Mouse (Mus musculus) kidney, adult 9 months (tissue): Measurements from ENCODE around the gene Scgb1b20.
"Not testable (repeated sequence)": the region's sequence is repeated elsewhere in the genome, so short reads cannot be mapped to it uniquely, and the experiment has no call there.

Experiments used
- DNase-seq: peaks from one replicate; pipeline ENCODE4 v3.0.0; 2022

Scgb1b20 gene

DNA sequence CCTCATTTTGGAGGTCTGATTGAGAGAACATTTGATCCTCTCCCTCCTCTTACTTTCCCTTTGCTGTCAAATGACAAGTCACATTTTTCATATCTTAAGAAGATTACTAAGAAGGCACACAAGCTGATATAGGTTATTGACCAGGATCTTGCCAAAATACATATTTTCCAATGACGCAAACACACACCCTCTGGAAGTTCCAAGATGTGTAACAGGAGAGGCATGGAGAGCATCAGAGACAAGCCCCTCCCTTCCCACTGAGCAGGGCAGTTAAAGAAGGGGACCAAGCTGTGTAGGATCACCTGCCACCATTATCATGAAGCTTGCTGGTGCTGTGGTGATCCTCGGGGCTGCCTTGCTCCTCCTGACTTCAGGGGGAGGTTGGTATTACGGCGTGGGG is at the start of gene Scgb1b20:
TSS of gene Scgb1b20 (plus strand) at position 301 of the 400 bp plus-strand sequence.
- DNase-seq, result not testable (repeated sequence)

DNA sequence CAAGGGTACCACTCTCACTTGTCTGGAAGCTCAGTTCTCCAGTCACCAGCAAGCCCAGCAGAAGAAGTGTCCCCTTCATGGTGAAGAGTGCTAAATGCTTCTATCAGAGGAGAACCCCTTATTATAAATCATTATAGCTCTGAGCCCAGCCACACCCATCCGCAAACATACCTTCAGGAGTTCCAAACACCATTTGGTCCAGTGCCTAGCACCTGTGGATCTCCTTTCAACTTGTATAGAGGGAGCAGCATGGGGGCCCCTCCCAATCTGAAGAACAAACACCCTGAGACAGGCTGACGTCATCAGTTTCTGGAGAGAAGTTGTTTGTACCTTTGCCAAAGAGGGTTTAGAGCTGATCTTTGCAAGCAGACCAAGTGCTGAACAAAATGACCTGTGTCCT is 6.8 kb upstream of the Scgb1b20 start, which contains the start of gene Scgb2b20:
TSS of gene Scgb2b20 (minus strand) at position 101 of the 400 bp plus-strand sequence.
- not testable (repeated sequence) for DNase-seq

DNA sequence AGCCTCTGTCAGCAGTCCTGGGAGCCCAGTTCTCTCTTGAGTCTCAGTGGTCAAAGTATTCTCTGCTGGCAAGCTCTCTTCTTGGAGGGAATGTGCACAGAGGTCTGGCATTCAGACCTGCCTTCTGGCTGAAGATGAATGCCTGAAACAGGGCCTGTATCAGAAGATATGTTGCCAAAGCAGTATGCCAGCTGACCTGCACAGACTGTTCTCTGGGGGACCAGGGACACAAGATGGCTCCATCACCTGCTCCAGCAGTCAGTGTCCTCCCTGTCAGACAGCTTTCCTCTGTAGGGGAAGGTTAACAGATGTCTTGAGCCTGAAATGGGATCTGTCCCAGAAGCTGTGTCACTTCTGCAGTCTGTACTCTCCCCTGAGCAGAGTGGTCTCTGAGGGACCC is 26.7 kb downstream of the Scgb1b20 start:
- DNase-seq, result peak; percentile 10

DNA sequence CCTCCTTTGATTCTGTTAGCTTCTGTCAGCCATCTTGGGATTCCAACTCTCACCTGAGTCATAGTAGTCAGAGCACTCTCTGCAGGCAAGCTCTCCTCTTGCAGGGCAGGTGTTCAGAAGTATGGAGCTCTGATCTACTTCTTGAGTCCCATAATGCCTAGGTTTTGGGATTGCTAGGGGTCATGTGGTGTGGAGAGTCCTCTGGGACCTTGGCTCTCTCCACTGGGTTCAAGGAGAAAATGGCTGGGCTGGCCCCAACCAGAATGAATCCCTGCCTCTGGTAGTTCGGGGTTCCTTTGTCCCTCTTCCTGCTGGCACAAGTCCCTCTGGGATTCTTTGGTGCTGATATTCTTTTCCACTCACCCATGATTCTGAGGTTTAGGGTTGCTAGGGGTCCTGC is 28.6 kb downstream of the Scgb1b20 start:
- no peak for DNase-seq

DNA sequence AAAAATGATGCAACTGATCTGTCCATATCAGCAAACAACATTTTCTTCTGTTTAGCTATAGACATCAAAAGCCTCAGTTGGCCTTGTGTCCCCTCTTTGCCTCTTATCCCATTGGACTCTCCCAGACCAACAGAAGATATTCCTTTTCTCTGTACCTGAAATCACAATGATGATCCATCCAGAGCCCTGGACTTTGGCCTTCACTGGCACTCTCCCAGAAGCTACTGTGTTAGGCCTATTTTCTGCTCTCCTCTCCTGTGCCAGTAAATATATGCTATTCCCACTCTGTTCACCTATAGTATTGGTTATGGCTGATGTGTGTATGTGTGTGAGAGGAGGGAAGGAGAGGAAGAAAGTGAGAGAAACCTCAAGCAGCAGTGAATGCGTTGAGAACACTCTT is 36.6 kb downstream of the Scgb1b20 start:
- DNase-seq, result peak; percentile 52
